Mouse (Mus musculus) ovary, postnatal 36 days (tissue): ENCODE measurements at regions not wholly inside any gene's neighbourhood (a gene's known extent, or its start where the extent isn't known, plus 50 kb on each side); places are given as distances from the start of the nearest gene placed in this dataset.

ENCODE experiments used
- DNase-seq: peaks from one replicate; pipeline ENCODE4 v3.0.0; 2022; ENCODE audit warnings: low spot score, mixed read lengths

DNA sequence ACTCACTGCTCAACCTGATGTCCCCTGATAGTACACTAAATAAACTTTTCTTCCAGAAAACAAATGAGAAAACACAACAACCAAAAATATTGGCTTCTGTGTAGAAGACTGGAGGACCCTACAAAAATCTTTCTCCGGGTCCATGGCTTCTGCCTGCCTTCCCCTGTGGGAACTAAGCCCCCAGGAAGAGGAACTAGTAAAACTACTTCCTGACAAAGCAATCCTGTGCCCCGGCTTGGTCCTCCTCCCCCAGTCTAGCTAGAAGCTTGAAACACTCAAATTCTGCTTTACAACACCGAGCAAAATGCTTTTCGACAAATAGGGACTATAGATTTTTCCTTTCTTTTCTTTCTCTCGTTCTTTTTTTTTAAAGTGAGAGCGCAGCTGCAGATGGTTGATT is 51.3 kb upstream of the Mki67 start:
- no peak for DNase-seq

DNA sequence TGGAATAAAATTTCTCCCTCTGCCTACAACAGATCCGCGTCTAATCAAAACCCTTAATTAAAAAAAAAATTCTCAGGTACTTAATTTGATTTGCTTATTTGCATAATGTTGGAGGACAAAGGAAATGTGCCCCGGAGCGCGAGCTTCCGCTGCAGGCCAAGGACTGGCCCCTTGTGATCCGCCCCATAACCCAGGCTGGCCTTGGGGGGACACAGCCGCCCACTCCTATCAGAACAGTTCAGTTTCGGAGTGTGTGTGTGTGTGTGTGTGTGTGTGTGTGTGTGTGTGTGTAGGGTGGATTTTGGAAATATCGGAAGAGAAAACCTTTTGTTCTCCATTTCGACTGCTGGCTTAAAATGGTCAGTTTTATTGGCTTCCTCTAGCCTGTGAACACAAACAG is 51.9 kb upstream of the Mki67 start:
- no peak for DNase-seq

DNA sequence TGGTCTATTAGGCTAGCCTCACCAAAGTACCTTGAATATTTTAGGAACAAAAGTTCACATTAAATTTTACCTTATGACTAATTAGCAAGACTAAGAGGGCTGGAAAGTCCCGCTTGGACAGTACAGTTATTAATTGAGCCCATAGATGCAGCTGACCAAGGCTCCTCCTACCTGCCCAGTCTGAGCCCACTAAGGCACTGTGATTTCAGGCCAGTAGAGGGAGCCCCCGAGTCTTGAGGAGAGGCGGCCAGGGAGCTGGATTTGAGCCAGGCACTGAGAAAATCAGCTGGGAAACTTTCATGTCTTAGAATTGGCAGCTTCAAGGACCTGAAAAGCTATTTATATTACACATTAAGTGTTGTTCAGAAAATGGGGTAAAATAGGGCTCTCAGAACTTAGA is 52.4 kb upstream of the Mki67 start:
- DNase-seq: peak; percentile 83

DNA sequence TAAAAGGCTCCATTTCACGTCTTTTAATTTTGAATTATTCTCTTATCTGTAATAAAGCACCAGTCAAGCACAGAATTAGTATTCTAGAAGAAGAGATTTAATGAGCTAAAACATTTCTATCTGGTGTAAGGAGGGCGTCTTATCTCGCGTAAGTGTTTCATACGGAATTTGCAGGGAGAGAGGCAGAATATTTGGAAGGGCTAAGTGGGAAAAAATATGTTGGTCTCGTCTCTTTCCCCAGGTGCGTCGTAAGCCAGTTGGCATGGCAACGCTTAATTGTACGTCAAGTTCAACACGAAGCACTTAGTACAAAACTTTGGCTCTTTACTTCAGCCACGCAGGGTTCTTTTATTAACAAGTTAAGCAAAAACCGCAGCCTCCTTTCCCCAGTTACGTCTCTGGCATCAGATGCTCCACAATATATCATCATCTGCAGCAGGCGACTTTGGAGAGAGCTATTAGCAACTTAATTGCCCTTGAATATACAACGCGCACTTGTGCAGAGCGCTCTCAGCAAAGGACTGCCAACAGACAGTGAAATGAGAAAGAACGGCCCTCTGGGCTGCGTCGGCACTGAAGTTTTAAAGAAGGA is 53.0 kb upstream of the Mki67 start:
- no peak for DNase-seq

DNA sequence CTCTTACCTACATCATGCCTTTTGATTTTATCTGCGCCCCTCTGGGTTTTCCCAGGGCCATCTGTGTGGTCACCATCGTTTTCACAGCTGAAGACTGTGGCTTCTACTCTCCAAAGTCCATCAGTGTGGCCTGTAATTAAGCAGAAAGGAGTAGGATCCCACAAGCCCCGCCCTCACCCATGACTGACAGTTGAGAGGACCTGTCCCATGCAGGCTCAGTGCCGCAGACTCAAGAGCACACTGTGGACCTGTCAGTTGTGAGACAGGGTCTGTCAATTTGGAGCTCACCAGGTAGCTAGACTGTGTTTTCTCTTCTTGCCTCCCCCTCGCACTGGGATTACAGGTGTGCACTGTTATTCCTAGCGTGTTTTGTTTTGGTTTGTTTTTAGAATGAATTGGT is 53.9 kb upstream of the Mki67 start:
- DNase-seq: no peak

DNA sequence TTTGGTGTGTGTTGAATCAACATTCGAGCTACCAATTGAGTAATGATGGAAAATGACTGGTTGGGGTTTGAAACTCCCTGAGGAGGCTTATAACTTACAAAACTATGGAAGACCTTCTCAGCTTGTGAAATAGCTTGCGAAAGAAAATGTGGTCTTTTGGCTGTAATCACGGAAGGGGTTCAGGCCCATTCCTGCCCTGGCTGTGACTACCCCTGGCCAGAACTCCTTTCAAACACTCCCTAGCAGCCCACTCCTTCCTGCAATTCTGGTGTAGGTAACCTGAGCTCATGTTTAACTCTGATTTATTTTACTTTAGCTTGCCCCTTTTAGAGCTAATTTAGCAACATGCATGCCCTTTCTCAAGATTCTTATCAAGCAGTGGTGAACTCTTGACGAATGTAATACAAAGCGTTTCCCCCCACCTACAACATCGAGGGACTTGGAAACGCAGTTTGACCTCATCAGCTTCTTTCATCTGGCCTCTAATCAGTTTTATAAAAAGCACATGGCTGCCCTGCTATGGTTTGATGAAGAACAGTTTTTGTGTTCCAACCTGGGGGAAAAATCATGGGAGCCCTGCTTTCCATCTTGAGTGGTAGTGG is 59.8 kb upstream of the Mki67 start:
- no peak for DNase-seq

DNA sequence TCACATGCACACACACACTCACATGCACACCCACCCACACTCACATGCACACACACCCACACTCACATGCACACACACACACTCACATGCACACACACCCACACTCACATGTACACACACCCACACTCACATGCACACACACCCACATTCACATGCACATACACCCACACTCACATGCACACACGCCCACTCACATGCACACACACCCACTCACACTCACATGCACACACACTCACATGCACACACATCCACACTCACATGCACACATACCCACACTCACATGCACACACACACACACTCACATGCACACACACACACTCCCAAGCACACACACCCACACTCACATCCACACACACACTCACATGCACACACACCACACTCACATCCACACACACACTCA is 74.0 kb upstream of the Mki67 start:
- DNase-seq: no peak

DNA sequence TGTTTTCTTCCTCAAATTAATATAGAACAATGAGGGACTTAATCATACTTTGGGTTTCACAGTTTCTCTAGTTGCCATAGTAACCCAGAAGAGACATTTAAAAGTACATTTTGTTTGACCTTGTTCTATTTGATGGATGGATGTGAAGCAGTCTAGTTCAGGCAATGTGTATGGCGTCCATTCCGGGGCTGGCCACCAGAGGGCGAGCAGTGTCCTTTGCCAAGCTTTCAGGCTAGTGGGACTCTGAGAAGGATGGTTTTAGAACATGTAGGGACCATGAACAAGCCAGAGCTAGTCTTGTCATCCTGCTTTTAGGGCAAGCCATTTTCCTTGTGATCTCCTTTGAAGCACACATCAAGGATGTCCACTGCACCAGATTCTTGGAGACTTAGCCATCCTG is 74.8 kb upstream of the Mki67 start:
- DNase-seq: peak; percentile 50

DNA sequence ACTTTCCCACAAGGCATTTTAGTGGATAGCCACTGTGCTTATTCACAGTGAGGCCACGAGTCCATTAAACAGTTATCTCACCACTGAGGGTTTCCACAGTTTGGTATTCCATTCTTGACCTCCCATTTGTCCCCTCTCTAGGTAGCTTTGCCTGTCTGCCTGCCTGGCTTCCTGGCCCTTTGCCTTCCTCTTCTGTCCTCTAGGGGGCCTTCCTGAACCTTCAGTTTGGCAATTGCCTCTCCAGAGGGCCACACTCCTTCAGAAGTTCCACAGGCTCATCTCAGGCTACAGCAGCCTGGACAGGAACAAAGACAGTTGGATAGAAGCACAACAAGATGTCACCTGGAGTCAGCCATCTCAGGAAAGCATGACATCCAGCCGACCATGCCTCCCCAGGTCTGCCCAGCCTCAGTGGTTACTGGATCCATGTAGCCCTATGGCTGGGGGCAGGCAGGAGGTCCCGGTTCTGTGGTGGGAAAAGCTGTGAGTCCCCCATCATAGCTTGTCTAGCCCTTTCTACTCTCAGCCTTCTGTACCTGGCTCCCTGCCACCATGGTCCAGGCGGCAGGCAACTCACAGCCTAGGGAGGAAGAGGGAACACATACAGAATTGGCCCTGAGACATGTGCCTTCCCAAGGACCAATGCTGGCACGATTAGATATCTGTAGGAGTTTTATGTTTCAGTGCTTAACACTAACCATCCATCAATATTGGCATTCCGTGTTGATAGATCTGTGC is 76.0 kb upstream of the Mki67 start:
- no peak for DNase-seq

DNA sequence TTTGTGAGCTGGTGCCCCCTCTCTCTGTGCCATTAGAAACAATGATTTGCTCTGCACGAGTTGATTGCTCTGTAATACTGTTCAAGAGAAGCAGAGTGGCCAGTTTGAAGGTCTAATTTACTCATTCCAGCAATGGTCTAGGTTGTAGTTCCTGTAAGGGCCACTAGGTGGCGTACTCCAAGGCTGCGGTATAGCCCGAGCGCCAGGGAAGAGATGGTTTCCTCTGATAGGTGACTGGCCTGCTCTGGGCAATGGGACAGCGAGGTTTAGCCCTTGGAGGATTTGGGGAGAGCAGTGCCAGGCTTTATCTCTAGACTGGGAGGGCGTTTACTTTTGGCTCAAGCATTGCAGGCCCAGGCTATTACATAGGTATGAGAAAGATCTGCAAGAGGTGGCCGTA is 76.8 kb upstream of the Mki67 start:
- no peak for DNase-seq

DNA sequence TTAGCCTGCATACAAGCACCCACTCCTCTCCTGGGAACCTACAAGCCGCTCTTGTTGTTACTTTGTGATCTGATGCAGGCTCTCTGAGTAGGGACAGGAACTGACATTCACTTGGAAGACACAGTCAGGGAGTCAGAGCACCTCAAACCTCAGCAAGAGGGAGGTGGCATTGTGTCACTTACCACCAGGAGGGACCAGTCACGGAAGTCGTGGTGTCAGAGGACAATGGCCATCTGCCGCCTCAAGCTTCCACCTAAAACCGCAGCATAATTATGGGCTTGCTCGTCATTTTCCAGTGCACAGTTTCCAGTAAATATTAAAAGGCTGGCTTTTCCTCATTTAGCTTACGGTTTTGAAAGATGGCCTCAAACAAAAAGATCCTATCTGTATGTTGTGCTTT is 78.1 kb upstream of the Mki67 start:
- no peak for DNase-seq

DNA sequence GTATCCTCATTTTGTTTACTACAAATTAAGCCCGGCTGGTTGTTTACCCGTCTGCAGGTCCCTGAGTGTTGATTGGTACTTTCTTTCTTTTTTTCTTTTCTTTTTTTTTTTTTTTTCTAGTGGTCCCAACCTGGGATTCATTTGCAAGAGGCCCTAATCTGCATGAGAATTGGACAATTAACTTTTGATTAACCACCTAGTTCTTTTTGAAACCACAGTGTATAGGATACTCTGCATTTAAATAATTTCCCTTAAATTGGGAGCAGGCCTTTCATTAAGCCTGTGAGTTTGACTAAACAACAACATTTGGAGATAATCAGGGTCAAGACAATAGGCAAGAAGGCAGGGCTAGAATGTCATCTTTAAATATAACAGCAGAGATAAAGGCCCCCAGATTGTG is 78.5 kb upstream of the Mki67 start:
- no peak for DNase-seq

DNA sequence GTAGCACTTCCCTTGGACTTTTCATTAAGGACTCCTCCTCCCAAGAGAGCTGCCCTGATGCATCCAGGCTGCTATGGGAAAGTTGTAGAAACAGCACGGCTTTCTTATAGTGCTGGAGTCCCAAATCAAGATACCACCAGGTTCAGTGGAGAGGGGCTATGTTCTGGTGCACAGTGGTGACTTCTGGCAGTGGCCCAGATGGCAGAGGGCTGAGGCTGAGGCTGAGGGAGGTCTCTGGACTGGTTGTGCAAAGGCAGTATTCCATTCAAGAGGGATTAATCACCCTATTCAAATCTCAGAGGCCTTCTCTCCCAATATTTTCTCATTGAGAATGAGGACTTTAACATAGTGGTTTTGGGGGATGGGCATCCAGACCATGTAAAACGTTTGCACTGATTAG is 82.3 kb upstream of the Mki67 start:
- DNase-seq: no peak

DNA sequence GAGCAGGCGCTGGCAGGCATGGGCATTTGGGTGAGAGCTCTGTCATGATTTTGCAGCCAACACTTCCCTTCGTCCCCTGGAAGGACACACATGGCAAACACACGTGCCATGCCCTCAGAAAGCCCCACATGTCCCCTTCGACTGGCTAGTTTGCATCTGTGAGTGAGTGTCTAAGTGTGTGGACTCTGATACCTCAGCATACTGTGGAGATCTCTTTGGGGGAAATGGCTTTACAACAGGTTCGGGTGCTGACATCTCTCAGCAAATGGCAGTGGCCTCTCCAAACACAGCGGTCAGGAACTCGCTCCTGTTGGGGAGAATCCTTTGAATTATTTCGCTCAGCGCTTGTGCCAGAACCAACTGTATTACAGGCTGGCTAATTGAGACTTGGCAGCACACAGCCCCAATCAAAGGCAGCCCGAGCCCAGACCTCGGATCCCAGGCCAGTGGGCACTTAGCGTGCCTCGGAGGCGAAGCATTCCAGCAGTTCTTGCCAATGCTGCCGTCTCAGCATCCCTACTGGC is 86.5 kb upstream of the Mki67 start:
- no peak for DNase-seq

DNA sequence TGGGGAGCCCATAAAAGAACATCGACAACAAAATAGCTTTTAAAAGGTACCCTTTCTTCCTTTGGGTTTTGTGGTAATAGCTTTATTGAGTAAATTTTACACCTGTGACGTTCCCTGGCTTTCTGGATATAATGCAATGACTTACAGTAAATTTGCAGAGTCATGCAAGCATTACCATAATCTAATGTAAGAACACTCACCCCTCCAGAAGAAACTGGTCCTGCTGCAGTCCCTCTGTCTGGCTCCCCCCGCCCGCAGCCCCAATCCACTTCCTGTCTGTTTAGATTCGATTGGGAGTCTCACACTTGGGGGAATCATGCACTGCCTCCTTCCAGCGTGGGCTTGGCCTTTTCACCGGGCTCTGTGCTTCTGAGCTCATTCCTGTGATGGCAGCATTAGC is 88.6 kb upstream of the Mki67 start:
- no peak for DNase-seq

DNA sequence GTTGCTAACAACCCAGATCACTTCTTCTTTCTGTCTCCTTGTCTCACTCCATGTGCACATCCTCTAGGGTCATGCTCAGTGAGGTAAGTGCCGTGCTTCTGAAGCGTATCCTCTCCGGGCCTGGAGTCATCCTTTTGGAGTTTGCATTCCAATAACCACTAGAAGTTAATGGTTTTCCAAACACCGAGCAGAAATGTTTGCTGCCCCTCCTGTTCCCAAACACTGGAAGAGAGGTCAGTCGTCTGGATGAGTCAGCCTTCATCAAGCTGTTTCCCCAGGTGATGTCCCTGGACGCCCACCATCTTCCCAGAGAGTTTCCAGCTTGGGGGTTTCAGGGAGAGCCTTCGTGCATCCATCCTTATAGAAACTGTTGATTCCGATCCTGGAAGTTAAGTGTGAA is 90.0 kb upstream of the Mki67 start:
- no peak for DNase-seq

DNA sequence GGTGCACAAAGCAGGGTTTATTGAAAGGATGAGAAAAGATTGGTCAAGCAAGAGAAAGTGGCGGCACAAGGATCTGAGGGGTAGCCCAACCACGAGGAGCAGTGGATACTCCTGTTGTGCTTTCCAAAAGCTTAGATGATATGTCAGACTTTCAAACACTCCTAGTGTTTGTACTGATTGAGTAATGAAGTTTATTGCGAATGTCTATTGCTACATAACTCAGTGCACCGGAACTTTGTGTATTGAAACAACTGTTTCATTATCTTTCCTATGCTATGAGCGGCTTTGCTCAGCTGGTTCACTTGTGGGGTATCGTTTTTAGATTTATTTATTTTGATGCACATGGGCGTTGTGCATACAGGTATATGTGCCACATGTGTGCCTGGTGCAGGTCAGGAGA is 90.5 kb upstream of the Mki67 start:
- DNase-seq: no peak

DNA sequence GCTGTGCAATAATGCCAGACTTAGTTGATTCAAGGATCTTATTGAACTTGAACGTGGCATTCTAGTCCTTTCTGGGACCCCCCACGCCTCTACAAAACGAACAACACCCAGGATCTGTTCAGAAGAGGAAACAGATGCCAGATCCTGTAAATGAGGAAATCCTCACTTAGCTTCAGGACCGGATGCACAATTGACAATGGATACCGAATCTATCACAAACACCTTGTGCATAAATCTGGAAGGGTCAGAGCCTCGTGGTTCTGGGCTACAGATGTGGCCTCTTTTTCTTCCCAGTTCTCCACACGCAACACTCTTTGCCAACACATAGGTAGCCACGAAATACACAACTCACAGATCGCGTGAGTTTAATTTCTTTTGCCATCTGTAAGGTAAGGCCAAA is 93.0 kb upstream of the Mki67 start:
- no peak for DNase-seq

DNA sequence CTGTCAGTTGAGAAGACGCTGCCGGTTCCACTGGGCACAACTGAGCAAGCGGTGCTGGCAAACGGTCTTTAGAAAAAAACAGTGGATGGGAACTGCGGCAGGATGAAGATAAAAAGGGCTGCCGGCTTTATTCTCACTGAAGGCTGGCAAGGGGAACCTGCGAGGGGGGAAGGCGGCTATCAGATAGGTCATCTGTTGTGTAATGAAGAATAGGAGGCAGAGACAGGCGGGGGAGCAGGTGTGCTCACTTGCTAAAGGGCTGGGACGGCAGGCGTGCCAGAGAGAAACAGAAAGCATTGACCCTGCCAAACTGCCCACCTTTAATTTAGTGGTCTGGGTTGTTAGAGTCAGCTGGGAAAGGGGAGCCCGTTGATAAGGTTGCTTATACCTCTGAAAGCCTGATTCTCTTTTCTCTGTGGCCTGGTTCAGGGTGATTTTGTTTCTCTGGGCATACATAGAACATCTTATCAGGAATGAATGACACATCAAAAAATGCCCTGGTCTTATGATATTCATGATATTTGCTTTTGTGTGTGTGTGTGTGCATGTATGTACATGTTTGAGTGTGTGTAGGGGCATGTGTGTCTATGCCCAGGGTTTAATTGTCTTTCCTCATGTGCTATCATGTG is 93.7 kb upstream of the Mki67 start:
- DNase-seq: no peak

DNA sequence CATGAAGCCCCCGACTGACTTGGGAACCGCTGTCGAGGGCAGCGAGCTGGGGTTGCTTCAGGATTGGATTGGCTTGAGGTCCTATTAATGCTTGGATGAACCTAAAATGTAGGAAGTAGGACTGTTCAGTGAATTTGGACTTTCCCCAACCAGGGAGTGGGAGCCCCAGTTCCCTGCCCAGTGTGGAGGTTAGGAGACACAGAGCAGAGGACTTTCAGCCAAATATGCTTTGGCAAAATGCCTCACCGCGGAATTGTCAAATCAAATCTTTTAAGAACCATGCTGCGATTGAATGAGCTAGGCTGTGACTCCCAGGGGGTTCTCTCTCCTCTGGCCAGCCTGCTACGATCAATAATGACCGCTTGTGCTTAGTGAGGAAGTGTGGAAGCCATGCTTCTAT is 94.8 kb upstream of the Mki67 start:
- DNase-seq: peak; percentile 8

DNA sequence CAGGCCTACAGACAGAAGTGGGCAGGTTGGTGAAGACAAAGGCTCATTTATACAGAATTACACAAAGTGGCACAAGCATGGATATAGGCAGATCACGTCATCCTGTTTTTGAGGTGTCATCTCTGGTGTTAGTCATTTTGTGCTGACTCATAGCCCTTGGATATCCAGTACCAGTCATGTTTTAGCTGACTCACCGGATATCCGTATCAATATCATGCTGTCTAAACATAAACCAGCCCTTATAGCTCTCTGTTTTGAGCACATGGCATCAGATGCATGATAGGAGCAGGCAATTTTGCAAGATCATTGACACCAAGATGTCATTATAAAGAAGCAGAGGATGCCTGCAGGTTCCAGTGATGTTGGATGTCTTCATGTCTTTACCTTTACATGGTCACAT is 97.5 kb upstream of the Mki67 start:
- no peak for DNase-seq

DNA sequence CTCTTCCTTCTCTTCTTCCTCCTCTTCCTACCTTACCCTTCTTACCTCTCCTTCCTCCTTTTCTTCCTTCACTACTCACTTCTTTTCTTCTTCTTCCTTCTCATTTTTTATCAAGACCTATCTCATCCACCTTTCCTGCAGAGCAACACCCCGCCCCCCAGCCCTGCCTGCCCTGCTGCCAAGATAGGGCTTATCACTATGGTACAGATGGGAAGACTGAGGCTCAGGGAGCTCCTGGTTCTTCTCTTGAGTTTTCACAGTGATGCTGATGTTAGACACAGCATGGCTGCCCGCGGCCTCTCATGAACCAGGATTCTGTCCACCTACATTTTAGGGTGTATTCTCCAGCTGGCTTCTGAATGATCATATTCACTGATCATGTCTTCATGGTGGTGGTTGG is 100.0 kb upstream of the Mki67 start:
- DNase-seq: no peak

DNA sequence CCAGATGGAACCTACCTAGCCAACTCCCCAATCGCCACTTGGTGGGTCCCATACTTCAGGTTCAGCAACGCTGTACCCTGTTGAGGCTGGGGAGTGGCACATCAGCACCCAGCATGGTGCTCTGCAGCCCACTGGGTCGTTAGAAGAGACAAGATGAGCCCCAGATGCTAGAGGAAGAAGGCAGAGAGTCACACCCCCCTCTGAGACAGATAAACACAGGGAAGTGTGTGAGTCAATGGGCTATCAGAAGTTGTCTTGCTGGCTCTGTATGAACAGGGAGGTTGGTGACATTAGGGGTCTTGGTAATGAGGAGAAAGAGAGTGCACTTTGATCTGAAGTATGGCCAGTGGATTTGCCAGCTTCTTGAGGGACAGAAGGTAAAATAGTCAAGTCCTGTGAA is 101.7 kb upstream of the Mki67 start:
- no peak for DNase-seq
